Mouse (Mus musculus) E14TG2a.4 (cell line): ENCODE data around the gene Gpr176.

Experiments used
- CTCF ChIP-seq: conservative IDR thresholded peaks from 2 replicates; pipeline ENCODE4 v1.5.1; 2014; ENCODE audit warnings: low read length
- POU5F1 ChIP-seq: IDR thresholded peaks from 2 replicates; pipeline ENCODE4 v1.6.1; 2014; ENCODE audit warnings: low read length, borderline replicate concordance

GRCm38 (mm10) chr2:118301041-118301545 is 72.1 kb downstream of the Gpr176 start:
- TF ChIP-seq CTCF (no peak), POU5F1 (no peak)
